Mouse (Mus musculus) liver, adult 2 months (tissue): ENCODE measurements around the gene Raf1.

Source experiments
- CTCF ChIP-seq: fragments of 200-500 bp; IDR thresholded peaks from 2 replicates; pipeline ENCODE4 v1.5.1; 2011; ENCODE audit warnings: low read depth, low read length, control low read depth
- POLR2A ChIP-seq: fragments of 200-500 bp; IDR thresholded peaks from 2 replicates; pipeline ENCODE4 v1.6.1; 2011; ENCODE audit warnings: low read length, control low read depth; ENCODE audit not compliant: insufficient read depth; ENCODE audit errors: extremely low read depth

DNA sequence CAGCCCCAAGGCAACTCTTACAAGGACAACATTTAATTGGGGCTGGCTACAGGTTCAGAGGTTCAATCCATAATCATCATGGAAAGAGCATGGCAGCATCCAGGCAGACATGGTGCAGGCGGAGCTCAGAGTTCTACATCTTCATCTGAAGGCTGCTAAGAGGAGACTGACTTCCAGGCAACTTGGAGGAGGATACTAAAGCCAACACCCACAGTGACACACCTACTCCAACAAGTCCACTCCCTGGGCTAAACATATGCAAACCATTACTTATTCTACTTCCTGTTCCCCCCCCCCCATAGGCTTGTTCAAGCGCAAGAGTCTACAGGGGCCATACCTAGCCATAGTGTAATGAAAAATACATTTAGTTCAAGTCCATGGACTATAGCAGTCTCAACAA, 7.8 kb upstream of the Raf1 start:
- TF ChIP-seq CTCF (no peak), POLR2A (no peak)
